Mouse (Mus musculus) CH12.LX (cell line): Measurements from ENCODE around the gene Sart3. TPM values are rescaled to one million over a fixed set of nuclear protein-coding genes. Genes with fewer than 3 reads are reported as not detected.
"Not testable (repeated sequence)": the region's sequence is repeated elsewhere in the genome, so short reads cannot be mapped to it uniquely, and the experiment has no call there.

ENCODE experiments used
- DNase-seq: peaks from one replicate; pipeline ENCODE4 v3.0.0-alpha.2; 2013; ENCODE audit errors: extremely low read depth
- H3K27ac ChIP-seq: 2 replicates; pipeline ENCODE4 v1.5.1; 2012; ENCODE audit warnings: low read depth, mild to moderate bottlenecking, control low read depth, moderate library complexity; ENCODE audit not compliant: insufficient read depth
- H3K27me3 ChIP-seq: replicated peaks from 2 replicates; pipeline ENCODE3; 2012; ENCODE audit warnings: inconsistent platforms
- H3K36me3 ChIP-seq, 2 experiments: replicated peaks in 1 of 2; 2 replicates each; pipeline versions ENCODE3 to v1.6.1; 2012; ENCODE audit warnings: inconsistent platforms in 1 of 2, low read length in 1 of 2, mild to moderate bottlenecking in 1 of 2, mixed read lengths in 1 of 2, moderate library complexity in 1 of 2; ENCODE audit not compliant: control insufficient read depth in 1 of 2, insufficient read depth in 1 of 2
- H3K4me1 ChIP-seq, 2 experiments: 2 replicates each; pipeline ENCODE4 v1.6.1; 2012; ENCODE audit warnings: inconsistent platforms in 1 of 2, moderate library complexity in 1 of 2; ENCODE audit not compliant: insufficient read depth in 2 of 2, control insufficient read depth in 1 of 2
- H3K4me2 ChIP-seq: 2 replicates; pipeline ENCODE4 v1.6.1; 2012; ENCODE audit warnings: low read depth, mild to moderate bottlenecking, control low read depth; ENCODE audit not compliant: poor library complexity, insufficient read depth, severe bottlenecking
- H3K4me3 ChIP-seq, 3 experiments: fragments of 150-350 bp in 1 of 3; sonication (generic) in 1 of 3; replicated peaks in 1 of 3; 2 replicates each; pipeline versions ENCODE3 to v1.5.1; 2011 to 2012; ENCODE audit warnings: low read depth in 2 of 3, low read length in 2 of 3, mild to moderate bottlenecking in 2 of 3, moderate library complexity in 2 of 3, control low read depth in 1 of 3, improper control_type of control experiment in 1 of 3, inconsistent platforms in 1 of 3, mixed read lengths in 1 of 3; ENCODE audit not compliant: poor library complexity in 1 of 3
- H3K79me2 ChIP-seq: replicated peaks from 2 replicates; pipeline ENCODE4 v1.6.1; 2012; ENCODE audit warnings: mild to moderate bottlenecking, moderate library complexity; ENCODE audit not compliant: control insufficient read depth, poor library complexity, insufficient read depth, severe bottlenecking; ENCODE audit errors: extremely low read depth
- H3K9ac ChIP-seq: 2 replicates; pipeline ENCODE4 v1.6.1; 2012; ENCODE audit warnings: low read depth, mild to moderate bottlenecking, control low read depth, moderate library complexity; ENCODE audit not compliant: insufficient read depth
- H3K9me3 ChIP-seq: replicated peaks from 2 replicates; pipeline ENCODE3; 2012; ENCODE audit warnings: low read length, inconsistent platforms, mixed read lengths
- CHD1 ChIP-seq: IDR thresholded peaks from 2 replicates; pipeline ENCODE4 v1.6.1; 2012; ENCODE audit warnings: low read depth, low read length, improper control_type of control experiment, inconsistent platforms
- CHD2 ChIP-seq: IDR thresholded peaks from 2 replicates; pipeline ENCODE4 v1.6.1; 2011; ENCODE audit warnings: low read length, improper control_type of control experiment
- CTCF ChIP-seq, 2 experiments: IDR thresholded peaks in 1 of 2; conservative IDR thresholded peaks in 1 of 2; 2 replicates each; pipeline ENCODE4 v1.5.1; 2011 to 2012; ENCODE audit warnings: low read depth in 2 of 2, low read length in 2 of 2, improper control_type of control experiment in 1 of 2, inconsistent platforms in 1 of 2, mild to moderate bottlenecking in 1 of 2, moderate library complexity in 1 of 2
- ELF1 ChIP-seq: IDR thresholded peaks from 2 replicates; pipeline ENCODE4 v1.6.1; 2014; ENCODE audit warnings: low read depth, mild to moderate bottlenecking, inconsistent platforms, low read length, improper control_type of control experiment
- EP300 ChIP-seq: IDR thresholded peaks from 2 replicates; pipeline ENCODE4 v1.6.1; 2011; ENCODE audit warnings: low read length, improper control_type of control experiment
- IRF4 ChIP-seq: IDR thresholded peaks from 2 replicates; pipeline ENCODE4 v1.6.1; 2014; ENCODE audit warnings: low read depth, mild to moderate bottlenecking, inconsistent platforms, low read length, improper control_type of control experiment
- MAX ChIP-seq: IDR thresholded peaks from 2 replicates; pipeline ENCODE4 v1.6.1; 2011; ENCODE audit warnings: low read length, improper control_type of control experiment
- MEF2A ChIP-seq: IDR thresholded peaks from 2 replicates; pipeline ENCODE4 v1.6.1; 2014; ENCODE audit warnings: low read depth, mild to moderate bottlenecking, inconsistent platforms, low read length, improper control_type of control experiment, borderline replicate concordance
- MXI1 ChIP-seq: IDR thresholded peaks from 2 replicates; pipeline ENCODE4 v1.6.1; 2011; ENCODE audit warnings: mild to moderate bottlenecking, low read depth, low read length, improper control_type of control experiment
- NELFE ChIP-seq: IDR thresholded peaks from 2 replicates; pipeline ENCODE4 v1.6.1; 2011; ENCODE audit warnings: low read depth, low read length, improper control_type of control experiment
- PAX5 ChIP-seq: IDR thresholded peaks from 2 replicates; pipeline ENCODE4 v1.6.1; 2012; ENCODE audit warnings: low read length, inconsistent platforms, mixed read lengths
- RAD21 ChIP-seq: IDR thresholded peaks from 2 replicates; pipeline ENCODE4 v1.6.1; 2011; ENCODE audit warnings: low read depth, mild to moderate bottlenecking, low read length, improper control_type of control experiment, moderate library complexity
- RCOR1 ChIP-seq: conservative IDR thresholded peaks from 2 replicates; pipeline ENCODE4 v1.6.1; 2012; ENCODE audit warnings: low read depth, mild to moderate bottlenecking, inconsistent platforms, low read length, improper control_type of control experiment
- SMC3 ChIP-seq: IDR thresholded peaks from 2 replicates; pipeline ENCODE4 v1.6.1; 2011; ENCODE audit warnings: low read depth, low read length, improper control_type of control experiment
- TBP ChIP-seq: conservative IDR thresholded peaks from 2 replicates; pipeline ENCODE4 v1.6.1; 2011; ENCODE audit warnings: low read depth, low read length, improper control_type of control experiment
- USF1 ChIP-seq: IDR thresholded peaks from 2 replicates; pipeline ENCODE4 v1.6.1; 2014; ENCODE audit warnings: low read depth, mild to moderate bottlenecking, inconsistent platforms, low read length, improper control_type of control experiment
- ZC3H11A ChIP-seq: IDR thresholded peaks from 2 replicates; pipeline ENCODE4 v1.6.1; 2012; ENCODE audit warnings: low read depth, mild to moderate bottlenecking, inconsistent platforms, low read length, improper control_type of control experiment
- ZKSCAN1 ChIP-seq: IDR thresholded peaks from 2 replicates; pipeline ENCODE4 v1.6.1; 2012; ENCODE audit warnings: low read depth, inconsistent platforms, low read length, improper control_type of control experiment, borderline replicate concordance
- dilution Hi-C: fragments of 300-500 bp; cut with MboI; formaldehyde crosslinking; loops from 2 replicates; pipeline ENCODE4 v1.14.3; 2020; ENCODE audit warnings: low sequenced_read_pairs; ENCODE audit not compliant: extremely low pct_unique_long_range_greater_than_20kb, extremely low pct_ligation_motif_present
- in situ Hi-C: fragments of 300-500 bp; cut with MboI; formaldehyde crosslinking; loops from 3 replicates; pipeline ENCODE4 v1.14.3; 2019; ENCODE audit warnings: low sequenced_read_pairs, low pct_ligation_motif_present, low pct_unique_long_range_greater_than_20kb, mixed read lengths
- polyA plus RNA-seq: library from polyadenylated mRNA; unstranded; fragments of >175 nt; gene quantifications from 2 replicates; pipeline ENCODE4 v1.2.1, GENCODE M21; 2012; ENCODE audit warnings: low read depth; ENCODE audit not compliant: insufficient read length
- total RNA-seq, 2 experiments: library from RNA; depleted of rRNA; stranded (reverse); fragments of 300-350 nt in 1 of 2; fragments of >200 nt in 1 of 2; gene quantifications; 2 replicates each; pipeline ENCODE4 v1.2.3; 2012 to 2014

Sart3 gene
- total and polyA plus RNA-seq, 3 experiments = 28.8 to 104 (median 67.0) TPM

- H3K27me3 ChIP-seq, H3K27ac ChIP-seq, H3K4me2 ChIP-seq, DNase-seq, H3K79me2 ChIP-seq, H3K4me3 ChIP-seq, H3K9ac ChIP-seq, H3K36me3 ChIP-seq, dilution Hi-C loops: not testable (repeated sequence)
- in situ Hi-C loops = loop anchor here (5.0 to 10.0 kb wide), 2 partner anchors 35 to 447 kb away; no protein-coding TSS in a partner anchor
- peaks cover 14 to 44% of the 10 kb centered on the region in 2 experiments; a peak in 3 of 4 replicates for H3K4me1 ChIP-seq
- H3K9me3 ChIP-seq = peaks cover 12% of the 10 kb centered on the region
- TF ChIP-seq CTCF (conservative IDR thresholded peaks at IDR 0.05 in 1 of 2, IDR thresholded peaks at IDR 0.05 in 1 of 2; ENCODE audit: low read depth in 2 of 2, low read length in 2 of 2) = peak in 1 of 2 experiments; percentile 46; a peak in 2 of 4 replicates
- TF ChIP-seq SMC3 = peak; percentile 50
- peak; percentile 33 for TF ChIP-seq RAD21
Measured at GRCm38 (mm10) chr5:113811824-113812420, 39.6 kb upstream of the Sart3 start.

GRCm38 (mm10) chr5:113810111-113810510 is 37.8 kb upstream of the Sart3 start:
- Histone ChIP-seq H3K9me3 (peaks cover 12% of the 10 kb centered on the region), H3K27me3 (peaks cover 1% of the 10 kb centered on the region), H3K36me3 (no peaks in the 10 kb centered on the region), H3K9ac (no peak overlapping the region), H3K27ac (no peak overlapping the region), H3K4me1 (peaks cover 9 to 30% of the 10 kb centered on the region in 2 experiments; a peak in 3 of 4 replicates), H3K4me3 (no peak overlapping the region), H3K79me2 (no peaks in the 10 kb centered on the region), H3K4me2 (no peak overlapping the region)
- dilution Hi-C loops = no loop called here
- no peak for DNase-seq
- TF ChIP-seq PAX5 (no peak), MEF2A (no peak), CHD1 (no peak), ZC3H11A (no peak), MAX (no peak), TBP (no peak), RAD21 (no peak), IRF4 (no peak), EP300 (no peak), USF1 (no peak), CHD2 (no peak), NELFE (no peak), ELF1 (no peak), MXI1 (no peak), ZKSCAN1 (no peak), RCOR1 (no peak)
- in situ Hi-C loops = loop anchor here (5.0 to 10.0 kb wide), 2 partner anchors 33 to 445 kb away; no protein-coding TSS in a partner anchor
